Mouse (Mus musculus): ENCODE measurements around the gene Mrgprh.

DNA sequence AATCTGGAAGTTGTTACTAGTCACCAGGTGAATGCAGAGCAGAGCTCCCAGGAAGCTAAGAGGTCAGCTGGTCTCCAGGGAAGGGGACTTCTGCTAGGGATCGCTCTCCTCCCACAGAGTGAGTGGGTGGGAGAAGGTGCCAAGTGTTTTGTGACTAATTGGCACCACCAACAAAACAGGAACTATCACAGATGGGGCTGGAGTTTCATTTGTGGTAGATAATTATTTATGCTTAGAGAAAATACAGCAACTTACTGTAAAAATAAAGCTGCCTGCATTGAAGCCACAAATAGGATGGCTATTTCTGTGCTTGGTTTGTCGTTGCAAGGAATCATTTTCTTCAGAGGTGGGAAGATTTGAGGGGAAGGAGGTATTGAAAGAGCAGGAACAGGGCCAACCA, 22.0 kb upstream of the Mrgprh start:
- TF ChIP-seq CTCF (IDR thresholded peaks at IDR 0.05; ENCODE audit: low read depth, low read length), result no peak
- TF ChIP-seq POLR2A (IDR thresholded peaks at IDR 0.05; ENCODE audit: insufficient read depth, low read length), result no peak
- TF ChIP-seq EP300 (IDR thresholded peaks at IDR 0.05; ENCODE audit: insufficient read depth, low read depth, low read length), result no peak

Data from ES-Bruce4 (cell line).